Mouse (Mus musculus): ENCODE data around the gene Card10.

DNA sequence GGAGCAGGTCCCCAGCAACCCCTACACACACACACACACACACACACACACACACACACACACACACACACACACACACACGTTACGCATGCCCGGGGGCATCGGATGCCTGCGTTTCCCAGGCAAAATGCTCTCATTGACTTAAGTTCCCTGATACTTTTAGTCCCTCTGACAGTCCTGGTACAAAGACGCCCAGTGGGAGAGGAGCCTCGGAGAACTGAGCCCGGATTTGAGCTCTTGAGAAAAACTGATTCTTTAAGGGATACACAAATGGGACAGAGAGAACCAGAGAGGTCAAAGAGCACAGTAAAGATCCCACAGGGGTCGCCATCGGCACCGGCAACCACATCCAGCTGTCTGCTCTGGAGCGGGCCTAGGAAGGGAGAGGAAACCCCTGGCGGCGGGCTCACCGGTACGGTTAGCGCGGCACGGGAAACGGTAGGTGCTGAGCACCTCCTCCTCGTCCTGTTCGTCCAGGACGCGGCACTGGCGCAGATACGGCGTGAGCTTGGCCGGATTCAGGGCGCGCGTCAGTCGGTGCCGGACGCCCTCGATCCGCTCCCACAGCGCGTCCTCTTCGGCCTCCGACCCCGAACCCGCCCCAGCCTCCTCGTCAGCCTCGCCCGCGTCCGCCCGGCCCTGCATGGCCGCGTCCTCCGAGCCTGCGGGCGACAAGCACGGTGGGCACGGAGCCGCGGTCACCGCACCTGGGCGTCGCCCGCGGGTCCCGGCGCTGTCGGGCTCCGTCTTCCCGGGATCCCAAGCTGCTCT lies 686 bp downstream of the Card10 start:
- no peak for TF ChIP-seq CTCF (IDR thresholded peaks at IDR 0.05; ENCODE audit: extremely low read depth, insufficient read length, insufficient replicate concordance, low read depth, low read length)
- no peak for TF ChIP-seq POLR2A (IDR thresholded peaks at IDR 0.05; ENCODE audit: low read depth, low read length)

Data from small intestine, adult 2 months (tissue).